Mouse (Mus musculus) embryonic facial prominence, embryonic 15.5 days (tissue): ENCODE measurements at regions not wholly inside any gene's neighbourhood (a gene's known extent, or its start where the extent isn't known, plus 50 kb on each side); places are given as distances from the start of the nearest gene placed in this dataset.
"Not testable (repeated sequence)": the region's sequence is repeated elsewhere in the genome, so short reads cannot be mapped to it uniquely, and the experiment has no call there.

ENCODE experiments used
- ATAC-seq: fragments of 200-750 bp; cut with Nextera tagmentation; 2 replicates; pipeline ENCODE4 v1.8.0; 2017; ENCODE audit warnings: low read depth, moderate TSS enrichment; ENCODE audit not compliant: insufficient number of reproducible peaks, low FRiP score, low TSS enrichment
- H3K27ac ChIP-seq: fragments of 300-500 bp; sonication (generic); replicated peaks from 2 replicates; pipeline ENCODE4 v1.5.1; 2015; ENCODE audit warnings: mild to moderate bottlenecking, inconsistent platforms
- H3K27me3 ChIP-seq: fragments of 300-500 bp; sonication (generic); 2 replicates; pipeline ENCODE4 v1.6.1; 2015; ENCODE audit warnings: inconsistent platforms
- H3K36me3 ChIP-seq: fragments of 300-500 bp; sonication (generic); 2 replicates; pipeline ENCODE4 v1.6.1; 2015; ENCODE audit warnings: mild to moderate bottlenecking, inconsistent platforms
- H3K4me1 ChIP-seq: fragments of 300-500 bp; sonication (generic); 2 replicates; pipeline ENCODE4 v1.6.1; 2015; ENCODE audit warnings: inconsistent platforms
- H3K4me2 ChIP-seq: fragments of 300-500 bp; sonication (generic); replicated peaks from 2 replicates; pipeline ENCODE4 v1.6.1; 2015; ENCODE audit warnings: mild to moderate bottlenecking, inconsistent platforms
- H3K4me3 ChIP-seq: fragments of 300-500 bp; sonication (generic); replicated peaks from 2 replicates; pipeline ENCODE4 v1.5.1; 2015; ENCODE audit warnings: mild to moderate bottlenecking, inconsistent platforms
- H3K9ac ChIP-seq: fragments of 300-500 bp; sonication (generic); 2 replicates; pipeline ENCODE4 v1.6.1; 2015; ENCODE audit warnings: inconsistent platforms
- H3K9me3 ChIP-seq: fragments of 300-500 bp; sonication (generic); replicated peaks from 2 replicates; pipeline ENCODE4 v1.6.1; 2016; ENCODE audit warnings: inconsistent platforms
- WGBS: fragments of 180-500 bp; shearing (Covaris S2); methylation state at CpG from one replicate; pipeline ENCODE4 v1.1.7; 2015; 5-methylcytosine and 5-hydroxymethylcytosine counted together

DNA sequence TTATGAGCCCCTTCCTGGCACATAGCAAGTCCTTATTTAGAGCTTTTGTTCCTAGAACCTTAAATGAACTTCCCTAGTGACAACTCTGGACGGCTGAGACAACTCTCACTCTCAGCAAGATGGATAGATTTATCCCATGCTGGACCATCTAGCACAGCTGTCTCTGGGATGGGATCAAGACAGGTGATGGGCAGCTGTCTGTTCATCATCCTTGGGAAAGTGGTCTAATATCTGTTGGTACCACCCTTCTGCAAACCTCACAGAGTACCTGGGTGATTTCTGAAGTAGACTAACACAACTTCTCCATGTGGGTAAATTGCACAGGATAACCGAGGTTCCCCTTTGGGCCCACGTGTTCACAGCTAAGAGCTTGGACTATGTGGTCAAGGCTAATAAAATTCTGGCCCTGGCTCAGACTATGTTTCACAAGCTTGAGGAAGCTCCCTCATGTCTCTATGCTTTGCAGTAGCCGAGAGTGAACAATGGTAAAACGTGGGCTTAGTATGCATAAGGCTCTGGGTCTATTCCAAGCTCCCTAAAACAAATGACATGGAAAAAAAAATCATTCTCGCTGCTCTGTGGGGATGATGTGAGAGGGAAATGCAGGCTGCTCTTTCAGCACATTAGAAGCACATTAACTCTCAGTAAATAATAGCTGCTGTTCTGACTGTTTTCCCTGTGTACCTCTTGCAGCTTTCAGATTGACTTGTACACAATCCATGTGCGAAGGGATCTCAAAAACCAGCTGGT lies 135.1 kb upstream of the 1700056E22Rik start:
- no peaks in the 10 kb centered on the region for H3K9me3 ChIP-seq
- WGBS = 64% methylated on average over 7 of the region's 7 CpGs
- ATAC-seq = no peak

DNA sequence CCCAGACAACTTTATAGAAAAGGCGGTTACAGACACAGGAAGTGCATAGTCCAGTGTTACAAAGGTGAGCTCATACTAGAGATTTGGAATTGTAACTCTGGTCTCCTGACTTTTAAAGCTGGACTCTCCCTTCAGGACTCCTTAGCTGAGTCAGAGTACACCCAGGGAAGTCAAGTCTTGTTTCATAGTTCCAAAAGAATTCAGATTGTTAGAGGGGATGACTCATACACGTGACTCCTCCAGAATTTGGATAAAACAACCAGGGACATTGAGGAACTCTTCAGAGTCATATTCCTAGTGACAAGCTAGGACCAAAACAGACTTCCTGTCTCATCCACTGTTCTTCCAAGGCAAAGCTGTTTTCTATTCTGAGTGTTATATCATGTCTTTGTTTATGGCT lies 132.8 kb upstream of the 1700056E22Rik start:
- Histone ChIP-seq H3K9ac (no peak overlapping the region), H3K4me2 (no peak overlapping the region), H3K4me3 (no peak overlapping the region), H3K4me1 (no peaks in the 10 kb centered on the region), H3K36me3 (no peaks in the 10 kb centered on the region), H3K27me3 (no peaks in the 10 kb centered on the region), H3K9me3 (no peaks in the 10 kb centered on the region), H3K27ac (no peak overlapping the region)
- WGBS = 80% methylated on average over 2 of the region's 2 CpGs
- ATAC-seq = no peak

More for the DNA sequence above, 135.1 kb upstream of the 1700056E22Rik start:
- H3K36me3 ChIP-seq = no peaks in the 10 kb centered on the region
- H3K9ac ChIP-seq = no peak overlapping the region
- H3K4me1 ChIP-seq = no peaks in the 10 kb centered on the region
- H3K4me2 ChIP-seq = no peak overlapping the region
- H3K27me3 ChIP-seq = no peaks in the 10 kb centered on the region
- no peak overlapping the region for H3K27ac ChIP-seq
- H3K4me3 ChIP-seq = no peak overlapping the region

DNA sequence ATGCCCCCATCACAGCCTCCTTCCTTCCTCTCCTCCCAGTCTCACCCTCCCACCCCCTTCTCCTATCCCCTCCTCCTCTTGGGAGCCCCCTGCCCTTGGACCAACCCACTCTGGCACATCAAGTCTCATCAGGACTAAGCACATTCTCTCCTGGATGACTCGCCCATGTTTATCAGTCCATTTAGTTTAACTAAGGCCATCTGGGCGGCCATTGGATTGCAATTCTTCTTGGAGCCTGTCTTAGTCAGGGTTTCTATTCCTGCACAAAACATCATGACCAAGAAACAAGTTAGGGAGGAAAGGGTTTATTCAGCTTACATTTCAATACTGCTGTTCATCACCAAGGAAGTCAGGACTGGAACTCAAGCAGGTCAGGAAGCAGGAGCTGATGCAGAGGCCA lies 128.4 kb upstream of the 1700056E22Rik start:
- not testable (repeated sequence) for H3K4me3 ChIP-seq, H3K36me3 ChIP-seq, H3K4me2 ChIP-seq, ATAC-seq, H3K27me3 ChIP-seq, H3K4me1 ChIP-seq, H3K27ac ChIP-seq, H3K9ac ChIP-seq, H3K9me3 ChIP-seq
- 80% methylated on average over 2 of the region's 2 CpGs for WGBS

DNA sequence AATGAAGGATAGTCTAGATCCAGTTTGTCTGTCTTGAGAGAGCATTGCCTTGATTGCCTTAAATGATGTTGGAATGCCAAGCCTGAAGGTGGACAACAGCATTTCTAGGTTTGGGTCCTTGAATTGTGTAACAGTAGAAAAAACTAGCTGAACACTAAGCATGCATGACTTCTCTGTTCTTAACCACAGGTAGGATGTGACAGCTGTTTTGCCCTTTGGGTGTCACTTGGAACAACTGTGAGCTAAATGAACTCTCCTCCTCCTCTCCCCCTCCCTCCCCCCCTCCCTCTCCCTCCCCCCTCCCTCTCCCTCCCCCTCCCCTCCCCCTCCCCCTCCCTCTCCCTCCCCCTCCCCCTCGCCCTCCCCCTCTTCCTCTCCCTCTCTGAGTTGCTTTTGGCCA lies 113.6 kb upstream of the 1700056E22Rik start:
- H3K4me1 ChIP-seq = 0 out of 2 replicates have a peak, but pooled peaks cover 4% of the 10 kb centered on the region
- no peaks in the 10 kb centered on the region for H3K27me3 ChIP-seq
- H3K27ac ChIP-seq = no peak overlapping the region
- no peak overlapping the region for H3K9ac ChIP-seq
- no peaks in the 10 kb centered on the region for H3K36me3 ChIP-seq
- H3K4me3 ChIP-seq = no peak overlapping the region
- no peaks in the 10 kb centered on the region for H3K9me3 ChIP-seq
- no CpG with 5 or more reads among the region's 1 CpGs for WGBS
- H3K4me2 ChIP-seq = no peak overlapping the region
- no peak for ATAC-seq

DNA sequence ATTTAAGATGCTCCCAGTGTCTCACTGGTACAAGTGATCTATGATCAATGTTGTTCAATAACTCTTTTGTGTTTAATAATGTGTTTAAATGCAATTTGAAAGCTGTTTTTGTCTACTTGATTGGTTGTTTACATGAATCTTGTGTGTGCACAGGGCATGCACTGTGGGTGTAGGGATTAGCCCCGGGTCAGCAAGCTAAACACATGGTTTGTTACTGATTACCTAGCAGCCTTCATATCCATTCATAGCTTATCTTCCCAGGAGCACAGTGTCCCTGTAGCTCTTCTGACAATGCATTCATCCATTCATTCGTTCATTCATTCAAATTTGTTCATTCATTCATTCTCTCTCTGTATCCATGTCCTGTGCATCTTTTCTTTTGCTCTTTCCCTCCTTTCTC lies 108.9 kb upstream of the 1700056E22Rik start:
- no peak for ATAC-seq
- 53% methylated on average over 2 of the region's 2 CpGs for WGBS

DNA sequence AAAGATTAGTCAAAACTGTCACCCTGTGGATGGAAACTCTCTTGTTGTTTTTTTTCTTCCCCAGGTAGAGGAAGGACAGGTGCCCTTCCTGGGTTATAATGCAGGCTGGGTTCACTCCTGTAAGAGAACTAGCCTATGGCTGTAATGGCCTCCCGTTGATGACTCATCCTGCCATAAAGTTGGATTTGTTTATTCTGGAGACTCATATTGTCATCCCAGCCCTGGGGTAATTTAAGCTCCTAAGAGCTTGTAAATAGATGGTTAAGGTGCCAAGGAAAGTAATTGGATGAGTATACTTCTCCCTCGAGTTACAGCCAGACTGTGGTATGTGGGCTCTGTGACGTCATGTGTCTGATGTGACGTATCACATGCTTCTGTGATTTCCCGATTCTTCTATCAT lies 106.4 kb upstream of the 1700056E22Rik start:
- H3K4me3 ChIP-seq = no peak overlapping the region
- ATAC-seq = no peak
- no peak overlapping the region for H3K4me2 ChIP-seq
- no peaks in the 10 kb centered on the region for H3K9me3 ChIP-seq
- H3K27ac ChIP-seq = no peak overlapping the region
- 67% methylated on average over 5 of the region's 5 CpGs for WGBS
- no peaks in the 10 kb centered on the region for H3K27me3 ChIP-seq
- H3K9ac ChIP-seq = no peak overlapping the region
- H3K36me3 ChIP-seq = no peaks in the 10 kb centered on the region
- 0 out of 2 replicates have a peak, but pooled peaks cover 4% of the 10 kb centered on the region for H3K4me1 ChIP-seq

More for the DNA sequence above, 108.9 kb upstream of the 1700056E22Rik start:
- H3K9ac ChIP-seq = no peak overlapping the region
- H3K4me3 ChIP-seq = no peak overlapping the region
- no peaks in the 10 kb centered on the region for H3K27me3 ChIP-seq
- 0 out of 2 replicates have a peak, but pooled peaks cover 4% of the 10 kb centered on the region for H3K4me1 ChIP-seq
- H3K27ac ChIP-seq = no peak overlapping the region
- no peak overlapping the region for H3K4me2 ChIP-seq
- H3K36me3 ChIP-seq = no peaks in the 10 kb centered on the region
- no peaks in the 10 kb centered on the region for H3K9me3 ChIP-seq

DNA sequence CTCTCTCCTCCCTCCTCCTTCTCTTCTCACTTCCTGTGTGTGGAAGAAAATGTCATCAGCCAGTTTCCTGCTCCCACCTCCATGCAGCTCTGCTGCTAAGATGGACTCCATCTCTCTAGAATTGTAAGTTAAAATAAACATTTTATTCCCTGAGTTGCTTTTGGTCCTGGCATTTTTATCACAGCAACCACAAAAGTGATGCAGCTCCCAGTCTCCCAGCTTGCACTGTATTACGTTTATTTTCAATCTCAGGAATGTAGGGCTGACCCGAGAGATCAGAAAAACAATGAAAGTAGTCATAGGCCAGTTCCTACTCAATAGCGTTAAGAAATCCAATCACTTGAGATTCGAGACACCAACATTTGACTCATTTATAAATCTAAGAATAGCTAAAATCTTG lies 106.0 kb upstream of the 1700056E22Rik start:
- H3K27ac ChIP-seq = no peak overlapping the region
- no peak for ATAC-seq
- H3K4me3 ChIP-seq = no peak overlapping the region
- 0 out of 2 replicates have a peak, but pooled peaks cover 4% of the 10 kb centered on the region for H3K4me1 ChIP-seq
- H3K9ac ChIP-seq = no peak overlapping the region
- H3K9me3 ChIP-seq = no peaks in the 10 kb centered on the region
- 66% methylated on average over 4 of the region's 4 CpGs for WGBS
- H3K36me3 ChIP-seq = no peaks in the 10 kb centered on the region
- no peaks in the 10 kb centered on the region for H3K27me3 ChIP-seq
- no peak overlapping the region for H3K4me2 ChIP-seq

DNA sequence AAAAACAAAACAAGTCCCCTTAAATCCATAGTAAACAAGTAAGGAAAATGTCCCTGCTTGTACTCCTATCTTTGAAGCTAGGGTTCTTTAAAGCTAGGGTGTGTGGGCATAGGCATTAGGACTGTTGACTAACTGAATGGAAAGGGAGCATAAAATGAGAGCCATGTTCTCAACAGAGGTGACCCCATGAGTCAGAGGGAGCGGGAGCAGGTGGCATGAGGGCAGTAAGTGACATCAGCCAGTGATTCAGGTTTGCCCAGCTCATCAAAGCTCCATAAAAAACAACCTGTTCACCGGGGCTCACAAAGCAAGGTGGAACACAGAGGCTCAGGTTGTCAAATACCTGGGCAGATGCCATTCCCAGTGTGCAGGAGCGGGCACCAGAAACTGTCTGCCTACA lies 104.6 kb upstream of the 1700056E22Rik start:
- no peak overlapping the region for H3K27ac ChIP-seq
- H3K9ac ChIP-seq = no peak overlapping the region
- H3K27me3 ChIP-seq = no peaks in the 10 kb centered on the region
- WGBS = 78% methylated on average over 3 of the region's 3 CpGs
- no peak for ATAC-seq
- H3K4me3 ChIP-seq = no peak overlapping the region
- no peak overlapping the region for H3K4me2 ChIP-seq
- H3K9me3 ChIP-seq = no peaks in the 10 kb centered on the region
- no peaks in the 10 kb centered on the region for H3K4me1 ChIP-seq
- no peaks in the 10 kb centered on the region for H3K36me3 ChIP-seq

DNA sequence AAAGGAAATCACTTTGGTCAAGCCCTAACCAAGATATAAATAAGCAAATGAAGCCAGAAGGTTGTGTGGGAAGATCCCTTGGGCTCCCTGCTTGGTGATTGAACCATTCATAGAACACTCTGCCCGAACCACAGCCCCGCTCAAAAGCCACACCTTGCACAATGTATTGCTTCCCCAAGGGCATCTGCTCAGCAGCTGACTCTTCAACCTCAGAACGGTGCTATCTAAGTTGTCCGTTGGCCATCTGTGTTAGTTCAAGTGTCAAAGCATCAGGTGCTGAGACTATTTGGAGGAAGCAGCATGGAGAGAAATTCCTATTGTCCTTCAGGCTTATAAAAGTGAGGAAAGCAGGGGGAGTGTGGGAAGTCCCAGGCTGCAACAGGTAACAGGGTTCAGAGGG lies 96.8 kb upstream of the 1700056E22Rik start:
- 71% methylated on average over 4 of the region's 4 CpGs for WGBS
- Histone ChIP-seq H3K4me2 (no peak overlapping the region), H3K27me3 (no peaks in the 10 kb centered on the region), H3K4me3 (no peak overlapping the region), H3K27ac (no peak overlapping the region), H3K9me3 (0 out of 2 replicates have a peak, but pooled peaks cover 4% of the 10 kb centered on the region), H3K4me1 (no peaks in the 10 kb centered on the region), H3K36me3 (no peaks in the 10 kb centered on the region), H3K9ac (no peak overlapping the region)
- ATAC-seq = no peak

DNA sequence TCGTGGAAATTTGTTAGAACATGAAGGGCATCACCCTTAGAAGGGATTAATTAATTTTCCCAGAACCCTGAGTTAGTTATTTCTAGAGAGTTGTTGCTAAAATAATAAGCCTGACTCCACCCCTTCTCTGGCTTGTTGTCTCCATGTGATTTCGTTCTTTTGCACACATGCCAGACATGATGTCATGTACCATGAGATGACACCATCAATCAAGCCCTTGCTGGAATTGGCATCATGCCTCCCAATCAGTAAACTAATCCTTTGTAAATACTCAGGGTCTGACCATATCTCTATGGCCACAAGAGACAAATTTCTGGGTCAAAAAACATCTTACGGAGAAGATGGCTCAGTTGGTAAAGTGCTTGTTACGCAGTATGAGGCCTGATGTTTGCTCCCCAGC lies 93.2 kb upstream of the 1700056E22Rik start:
- H3K36me3 ChIP-seq = no peaks in the 10 kb centered on the region

DNA sequence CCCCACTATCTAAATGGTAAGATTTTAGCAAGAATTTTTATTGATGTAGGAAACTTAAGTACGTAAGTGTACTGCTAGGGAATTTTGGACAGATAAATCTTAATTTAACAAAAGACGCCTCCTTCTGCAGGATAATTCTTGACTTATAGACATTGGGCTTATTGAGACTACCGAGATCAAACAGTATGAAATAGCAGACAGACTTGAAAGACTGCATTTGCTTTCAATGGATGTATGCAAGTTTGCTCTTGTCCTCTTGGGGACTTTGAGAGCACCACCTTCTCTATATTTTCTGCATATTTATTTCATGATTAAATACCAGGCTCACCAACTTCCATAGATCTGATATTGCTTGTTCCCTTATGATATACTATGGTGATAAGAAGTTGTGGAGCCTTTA lies 92.8 kb upstream of the 1700056E22Rik start:
- Histone ChIP-seq H3K4me2 (no peak overlapping the region), H3K9me3 (0 out of 2 replicates have a peak, but pooled peaks cover 4% of the 10 kb centered on the region), H3K36me3 (no peaks in the 10 kb centered on the region), H3K27me3 (no peaks in the 10 kb centered on the region), H3K4me1 (no peaks in the 10 kb centered on the region), H3K4me3 (no peak overlapping the region), H3K9ac (no peak overlapping the region), H3K27ac (no peak overlapping the region)
- ATAC-seq = no peak
- 79% methylated on average over 3 of the region's 3 CpGs for WGBS

More for the DNA sequence above, 93.2 kb upstream of the 1700056E22Rik start:
- no peak for ATAC-seq
- no peaks in the 10 kb centered on the region for H3K27me3 ChIP-seq
- no peak overlapping the region for H3K27ac ChIP-seq
- H3K4me3 ChIP-seq = no peak overlapping the region
- 67% methylated on average over 4 of the region's 4 CpGs for WGBS
- no peak overlapping the region for H3K9ac ChIP-seq
- H3K9me3 ChIP-seq = 0 out of 2 replicates have a peak, but pooled peaks cover 4% of the 10 kb centered on the region
- H3K4me1 ChIP-seq = no peaks in the 10 kb centered on the region
- H3K4me2 ChIP-seq = no peak overlapping the region
